Mouse (Mus musculus) G1E (cell line): ENCODE measurements at regions not wholly inside any gene's neighbourhood (a gene's known extent, or its start where the extent isn't known, plus 50 kb on each side); places are given as distances from the start of the nearest gene placed in this dataset.

Experiments used
- CTCF ChIP-seq: IDR thresholded peaks from 2 replicates; pipeline ENCODE4 v1.5.1; 2012; ENCODE audit warnings: low read depth, low read length, inconsistent platforms, mixed read lengths
- GATA1 ChIP-seq: IDR thresholded peaks from 2 replicates; pipeline ENCODE4 v1.6.1; 2012; ENCODE audit warnings: borderline replicate concordance, low read length, inconsistent platforms, mixed read lengths
- TAL1 ChIP-seq: conservative IDR thresholded peaks from 2 replicates; pipeline ENCODE4 v1.6.1; 2012; ENCODE audit warnings: low read depth, low read length, inconsistent platforms, mixed read lengths

DNA sequence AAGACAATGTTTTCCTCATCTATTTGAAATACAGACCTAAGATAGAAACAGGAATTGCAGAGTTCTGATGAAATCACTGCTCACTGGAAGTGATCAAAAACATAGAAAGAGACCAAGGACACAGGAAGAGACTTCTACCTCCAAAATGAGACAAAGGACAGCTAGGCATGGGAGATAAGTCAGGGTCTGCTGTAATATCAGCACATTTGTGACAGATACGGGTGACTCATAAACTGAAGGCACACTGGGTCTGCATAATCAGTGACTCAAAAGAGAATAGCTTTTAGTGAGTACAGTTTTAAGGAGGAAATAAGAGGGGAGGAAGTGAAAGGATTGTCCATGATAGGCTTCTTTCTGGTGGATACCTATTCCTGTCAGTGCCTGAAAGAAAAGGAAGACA is 719.7 kb downstream of the Efna5 start:
- no peak for TF ChIP-seq CTCF
- TF ChIP-seq GATA1: no peak
- no peak for TF ChIP-seq TAL1
